Comparison of ENCODE assay signal across 26 mouse cellular contexts in the genomic region with DNA sequence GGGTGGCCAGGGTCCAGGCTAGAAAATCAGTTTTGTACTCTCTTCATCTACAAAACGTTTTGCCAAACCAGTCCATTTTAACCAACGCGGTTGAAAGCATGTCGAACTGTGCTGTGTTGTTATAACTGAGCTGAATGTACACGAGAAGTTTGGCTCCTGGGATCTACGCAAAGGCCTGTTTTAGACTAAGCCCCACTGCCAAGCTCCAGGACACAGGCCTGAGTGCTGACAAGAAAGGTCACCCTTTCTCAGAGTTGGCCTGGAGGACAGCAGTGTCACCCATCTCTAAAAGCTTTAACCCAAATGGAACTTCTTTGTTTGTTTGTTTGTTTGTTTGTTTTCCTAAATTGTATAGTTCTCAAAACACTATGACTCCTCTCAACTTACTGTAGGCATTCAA. TPM values are rescaled to one million over a fixed set of nuclear protein-coding genes. Genes with fewer than 3 reads are reported as not detected.
DNase-seq lines count a peak whose midpoint lies in the region; ATAC-seq and TF ChIP-seq lines count a peak whose summit lies in the region.
"Had no signal": no experiment of that assay in that cellular context is flagged by ENCODE, and none has a peak within 500 bp of the region (broad histone marks: within the 10 kb centered on the region; RNA-seq: fewer than 3 reads in every experiment).

No protein-coding gene starts in this region.

- H3K4me2 ChIP-seq in heart, postnatal 0 days (ENCODE audit: low read depth, low read length) = no peak overlapping the region
- H3K4me2 ChIP-seq in forebrain, embryonic 11.5 days (ENCODE audit: low read depth, low read length, severe bottlenecking) = no peak overlapping the region
- H3K4me2 ChIP-seq: embryonic facial prominence, embryonic 13.5 days; forebrain, embryonic 13.5 days; hindbrain, embryonic 12.5 days; hindbrain, embryonic 15.5 days had no signal

- peak; percentile 84 for ATAC-seq in heart, postnatal 0 days (ENCODE audit: insufficient read depth, low read depth)
- no peak for ATAC-seq in forebrain, embryonic 11.5 days (replicated peaks; ENCODE audit: low FRiP score)
- ATAC-seq: activated CD4-positive, CD25-positive, alpha-beta regulatory T cell, adult 4 months; forebrain, embryonic 13.5 days; forebrain, embryonic 16.5 days; intestine, postnatal 0 days had no signal

- WGBS in heart, postnatal 0 days = 46% methylated on average over 6 of the region's 6 CpGs
- 90% methylated on average over 6 of the region's 6 CpGs for WGBS in forebrain, embryonic 11.5 days

- intact Hi-C loops in heart, postnatal 25 days (cut with DNase I) = no loop called here

- H3K36me3 ChIP-seq in heart, postnatal 0 days (replicated peaks; ENCODE audit: control insufficient read depth, insufficient read depth, low read length) = no peaks in the 10 kb centered on the region
- H3K36me3 ChIP-seq in forebrain, embryonic 11.5 days (ENCODE audit: control insufficient read depth, insufficient read depth, low read length) = peaks cover 3% of the 10 kb centered on the region; the same call in 1 of the 2 replicates

- no peak overlapping the region for H3K9ac ChIP-seq in heart, postnatal 0 days (replicated peaks; ENCODE audit: low read depth, low read length)
- no peak overlapping the region for H3K9ac ChIP-seq in forebrain, embryonic 11.5 days (ENCODE audit: low read length)
- H3K9ac ChIP-seq: embryonic facial prominence, embryonic 13.5 days; forebrain, embryonic 13.5 days; hindbrain, embryonic 12.5 days; hindbrain, embryonic 15.5 days had no signal

- TF ChIP-seq CTCF in heart, postnatal 0 days (IDR thresholded peaks at IDR 0.05; ENCODE audit: low read depth) = no peak

- no peaks in the 10 kb centered on the region for H3K27me3 ChIP-seq in heart, postnatal 0 days (ENCODE audit: control insufficient read depth, insufficient read depth, low read length)
- no peaks in the 10 kb centered on the region; the same call in 1 of the 2 replicates for H3K27me3 ChIP-seq in forebrain, embryonic 11.5 days (ENCODE audit: control insufficient read depth, insufficient read depth, low read length)
- H3K27me3 ChIP-seq: embryonic facial prominence, embryonic 13.5 days; forebrain, embryonic 13.5 days; hindbrain, embryonic 12.5 days; hindbrain, embryonic 15.5 days had no signal

- peaks cover 11% of the 10 kb centered on the region; the same call in 1 of the 2 replicates for H3K4me1 ChIP-seq in heart, postnatal 0 days (ENCODE audit: control insufficient read depth, insufficient read depth)
- no peaks in the 10 kb centered on the region for H3K4me1 ChIP-seq in forebrain, embryonic 11.5 days (replicated peaks; ENCODE audit: control insufficient read depth, insufficient read depth, low read length)
- H3K4me1 ChIP-seq: forebrain, embryonic 13.5 days; hindbrain, embryonic 15.5 days had no signal

- no peak for TF ChIP-seq EP300 in heart, postnatal 0 days (IDR thresholded peaks at IDR 0.05; ENCODE audit: low read depth)

- peak; percentile 91 for DNase-seq in heart, adult 11 months
- no peak for DNase-seq in heart, postnatal 4 days
- DNase-seq in heart, adult 8-10 months (ENCODE audit: low spot score) = peak; percentile 18
- no peak for DNase-seq in heart, postnatal 25 days (ENCODE audit: low spot score)
- DNase-seq in heart, postnatal 0 days (ENCODE audit: low spot score) = peak; percentile 37
- DNase-seq in gastrocnemius, postnatal 4 days (ENCODE audit: low spot score in 2 of 2) = no peak
- no peak for DNase-seq in forebrain, embryonic 11.5 days (ENCODE audit: low spot score)
- DNase-seq: adrenal gland, adult 8-10 months; adrenal gland, postnatal 25 days; cerebellum, adult 11-12 months; cerebellum, adult 8-10 months; cerebellum, postnatal 10 days; cerebellum, postnatal 36 days; embryo, embryonic 11 days; gastrocnemius, postnatal 10 days; gastrocnemius, postnatal 36 days; kidney, adult 8-10 months had no signal

- no peaks in the 10 kb centered on the region for H3K9me3 ChIP-seq in heart, postnatal 0 days (replicated peaks; ENCODE audit: control insufficient read depth, low read length)
- H3K9me3 ChIP-seq in forebrain, embryonic 11.5 days (ENCODE audit: control insufficient read depth, low read length) = no peaks in the 10 kb centered on the region
- H3K9me3 ChIP-seq: embryonic facial prominence, embryonic 10.5 days; embryonic facial prominence, embryonic 13.5 days; forebrain, embryonic 13.5 days; hindbrain, embryonic 12.5 days; hindbrain, embryonic 15.5 days had no signal

- no peak overlapping the region for H3K27ac ChIP-seq in heart, postnatal 0 days (ENCODE audit: low read depth)
- H3K27ac ChIP-seq in forebrain, embryonic 11.5 days (ENCODE audit: low read depth, low read length) = no peak overlapping the region
- H3K27ac ChIP-seq: embryonic facial prominence, embryonic 10.5 days; forebrain, embryonic 13.5 days; hindbrain, embryonic 15.5 days had no signal

- no peak overlapping the region for H3K4me3 ChIP-seq in heart, postnatal 0 days (ENCODE audit: low read depth, low read length)
- H3K4me3 ChIP-seq in forebrain, embryonic 11.5 days (ENCODE audit: low read depth, low read length) = no peak overlapping the region
- H3K4me3 ChIP-seq: embryonic facial prominence, embryonic 10.5 days; embryonic facial prominence, embryonic 13.5 days; erythroblast, embryonic 14.5 days; forebrain, embryonic 13.5 days; hindbrain, embryonic 12.5 days; hindbrain, embryonic 15.5 days had no signal

RNA-seq across cellular contexts. Expression of gene D630045J12Rik, which starts 54.2 kb away (rescaled TPM):
- total RNA-seq in heart, postnatal 4 days (2021) = 1 to 10 TPM; 3.7 to 3.9 TPM
- total RNA-seq in heart, adult 8-10 months (2022) = 1 to 10 TPM; 1.7 to 2.1 (median 1.9) TPM
- total RNA-seq in heart, postnatal 25 days (2021) = 1 to 10 TPM; 1.2 to 1.7 TPM
- 1.0 and 2.8 TPM in 2 replicates for total RNA-seq in heart, postnatal 0 days (2014; rRNA removed; ENCODE audit: low replicate concordance)
- polyA plus RNA-seq in heart, postnatal 0 days (2015; fragmentation: Nextera tagmentation; extraction: Ambion mirVana) = 0.29 and 0.38 TPM in 2 replicates
- total RNA-seq in gastrocnemius, postnatal 4 days (2021) = 1 to 10 TPM; 4.0 to 4.6 TPM
- 13.4 and 15.0 TPM in 2 replicates for polyA plus RNA-seq in forebrain, embryonic 11.5 days (2014; fragmentation: Nextera tagmentation; extraction: Ambion mirVana)

Comparison
In these comparisons a context has a peak if more than half of its experiments do, and no peak if none do; other contexts are left out.
1. DNase-seq: peak in heart, adult 11 months (single experiment), heart, adult 8-10 months (single experiment) and heart, postnatal 0 days (single experiment); none in heart, postnatal 4 days (single experiment), heart, postnatal 25 days (single experiment), gastrocnemius, postnatal 4 days (0 of 2) and forebrain, embryonic 11.5 days (single experiment).